Mouse (Mus musculus) G1E (cell line): Measurements from ENCODE around the gene Sorbs1. TPM values are rescaled to one million over a fixed set of nuclear protein-coding genes. Genes with fewer than 3 reads are reported as not detected.

Source experiments
- ATAC-seq: 2 replicates; pipeline ENCODE4 v1.8.0; 2016; ENCODE audit warnings: mild to moderate bottlenecking; ENCODE audit not compliant: insufficient number of reproducible peaks, poor library complexity, low FRiP score, severe bottlenecking; ENCODE audit errors: extremely low read depth
- DNase-seq: peaks from one replicate; pipeline ENCODE4 v3.0.0; 2012; ENCODE audit warnings: low spot score
- H3K27me3 ChIP-seq: 2 replicates; pipeline ENCODE4 v1.6.1; 2012; ENCODE audit warnings: mild to moderate bottlenecking, low read length, inconsistent platforms; ENCODE audit not compliant: insufficient read depth
- H3K36me3 ChIP-seq: replicated peaks from 2 replicates; pipeline ENCODE3; 2012; ENCODE audit warnings: mild to moderate bottlenecking, inconsistent platforms
- H3K4me1 ChIP-seq: 2 replicates; pipeline ENCODE4 v1.6.1; 2012; ENCODE audit warnings: low read depth, low read length, inconsistent platforms, mixed read lengths; ENCODE audit not compliant: insufficient read depth
- H3K4me3 ChIP-seq: 2 replicates; pipeline ENCODE4 v1.5.1; 2012; ENCODE audit warnings: low read depth, mild to moderate bottlenecking, inconsistent platforms, low read length, moderate library complexity, mixed read lengths
- H3K9me3 ChIP-seq: replicated peaks from 2 replicates; pipeline ENCODE4 v1.6.1; 2012; ENCODE audit warnings: inconsistent platforms
- CTCF ChIP-seq: IDR thresholded peaks from 2 replicates; pipeline ENCODE4 v1.5.1; 2012; ENCODE audit warnings: low read depth, low read length, inconsistent platforms, mixed read lengths
- GATA1 ChIP-seq: IDR thresholded peaks from 2 replicates; pipeline ENCODE4 v1.6.1; 2012; ENCODE audit warnings: borderline replicate concordance, low read length, inconsistent platforms, mixed read lengths
- GATA2 ChIP-seq: IDR thresholded peaks from 2 replicates; pipeline ENCODE4 v1.6.1; 2012; ENCODE audit warnings: low read depth, low read length, inconsistent platforms, borderline replicate concordance
- POLR2AphosphoS5 ChIP-seq: IDR thresholded peaks from 2 replicates; pipeline ENCODE4 v1.6.1; 2012; ENCODE audit warnings: low read depth, low read length, inconsistent platforms; ENCODE audit not compliant: insufficient replicate concordance
- TAL1 ChIP-seq: conservative IDR thresholded peaks from 2 replicates; pipeline ENCODE4 v1.6.1; 2012; ENCODE audit warnings: low read depth, low read length, inconsistent platforms, mixed read lengths
- polyA plus RNA-seq: library from polyadenylated mRNA; stranded (reverse); fragments of >175 nt; gene quantifications from 2 replicates; pipeline ENCODE4 v1.2.3, GENCODE M21; 2012
- total RNA-seq, 2 experiments: library from RNA; stranded (forward) in 1 of 2; stranded (reverse) in 1 of 2; fragments of 200-1000 nt in 1 of 2; fragments of >200 nt in 1 of 2; fragmentation: Nextera tagmentation in 1 of 2; gene quantifications; 2 replicates each; pipeline ENCODE4 v1.2.3; 2014 to 2017

Sorbs1 gene
- total and polyA plus RNA-seq, 3 experiments = 9.2 to 64.2 (median 19.2) TPM

- H3K36me3 ChIP-seq = peaks cover 26% of the 10 kb centered on the region
- DNase-seq = no peak
- no peaks in the 10 kb centered on the region for H3K4me1 ChIP-seq
- no peak overlapping the region for H3K4me3 ChIP-seq
- ATAC-seq = no peak
- H3K27me3 ChIP-seq = no peaks in the 10 kb centered on the region
- no peaks in the 10 kb centered on the region for H3K9me3 ChIP-seq
- no peak for TF ChIP-seq TAL1
- no peak for TF ChIP-seq CTCF
- TF ChIP-seq POLR2AphosphoS5 = no peak
- no peak for TF ChIP-seq GATA2
- no peak for TF ChIP-seq GATA1
Measured at GRCm38 (mm10) chr19:40414386-40414785, 99.2 kb downstream of the Sorbs1 start.

DNA sequence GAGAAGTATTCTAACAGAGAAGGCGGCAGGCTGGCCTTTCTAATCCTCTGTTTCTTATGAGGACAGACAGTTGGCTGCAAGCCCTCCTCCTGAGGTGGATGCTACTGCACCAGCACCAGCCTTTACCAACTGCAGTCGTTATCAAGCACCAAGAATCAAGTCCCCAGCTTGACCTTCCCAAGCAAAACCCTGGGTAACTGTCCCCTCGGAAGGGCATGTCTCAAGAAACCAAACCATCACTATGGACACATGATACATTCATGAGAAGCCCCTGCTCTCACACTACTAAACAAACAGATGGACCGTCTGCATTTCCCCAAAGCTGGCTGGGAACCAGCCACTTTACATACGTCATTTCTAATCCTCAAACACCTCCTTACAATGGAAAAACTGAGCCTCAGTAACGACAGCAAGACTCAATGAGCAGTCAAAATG, 102.2 kb downstream of the Sorbs1 start:
- DNase-seq (no peak), ATAC-seq (no peak)
- TF ChIP-seq POLR2AphosphoS5 (no peak), TAL1 (no peak), GATA2 (no peak), CTCF (no peak), GATA1 (no peak)
- no peak overlapping the region for H3K4me3 ChIP-seq
- H3K9me3 ChIP-seq = no peaks in the 10 kb centered on the region
- H3K4me1 ChIP-seq = no peaks in the 10 kb centered on the region
- no peaks in the 10 kb centered on the region for H3K27me3 ChIP-seq
- H3K36me3 ChIP-seq = peaks cover 21% of the 10 kb centered on the region

DNA sequence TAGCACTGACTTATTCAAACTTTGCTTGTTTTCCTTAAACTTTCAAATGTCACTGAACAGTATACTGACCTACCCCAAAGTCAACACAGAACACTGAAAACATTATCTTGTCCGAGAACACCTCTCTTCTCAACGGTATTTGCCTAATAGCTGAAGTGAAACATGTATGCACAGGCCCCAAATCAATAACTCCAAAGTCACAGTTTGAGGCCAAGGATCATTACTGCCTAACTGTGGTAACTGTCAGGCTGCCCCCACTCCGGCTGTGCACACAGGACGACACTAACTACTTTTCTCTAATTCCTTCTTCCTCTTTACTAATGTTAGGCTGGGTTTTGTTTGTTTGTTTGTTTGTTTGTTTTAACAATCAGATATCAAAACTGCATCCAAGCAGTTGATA, 103.1 kb downstream of the Sorbs1 start:
- Histone ChIP-seq H3K36me3 (peaks cover 25% of the 10 kb centered on the region), H3K9me3 (no peaks in the 10 kb centered on the region), H3K27me3 (no peaks in the 10 kb centered on the region), H3K4me1 (no peaks in the 10 kb centered on the region), H3K4me3 (no peak overlapping the region)
- TF ChIP-seq CTCF (no peak), GATA2 (no peak), POLR2AphosphoS5 (no peak), GATA1 (no peak), TAL1 (no peak)
- no peak for ATAC-seq
- no peak for DNase-seq

DNA sequence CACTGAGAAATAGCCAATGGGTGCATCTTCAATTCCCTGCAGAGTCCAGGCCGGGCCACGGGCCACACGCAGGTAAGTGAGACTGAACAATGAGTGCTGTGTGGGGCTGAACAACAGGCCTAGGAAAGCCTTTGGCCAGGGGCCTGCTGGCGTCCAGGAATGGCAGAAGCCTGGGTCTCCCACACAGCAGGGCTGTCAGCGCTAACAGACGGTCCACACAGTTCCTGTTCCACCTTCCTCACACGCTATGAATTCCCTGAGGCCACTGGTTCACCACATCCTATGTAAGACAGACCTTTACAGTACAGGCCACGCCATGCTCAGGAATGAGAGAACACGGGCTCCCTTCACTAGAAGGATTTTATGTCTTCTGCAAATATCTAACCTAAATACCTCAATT, 103.5 kb downstream of the Sorbs1 start:
- Histone ChIP-seq H3K27me3 (no peaks in the 10 kb centered on the region), H3K9me3 (no peaks in the 10 kb centered on the region), H3K4me1 (no peaks in the 10 kb centered on the region), H3K4me3 (no peak overlapping the region), H3K36me3 (peaks cover 29% of the 10 kb centered on the region)
- no peak for ATAC-seq
- no peak for TF ChIP-seq CTCF
- TF ChIP-seq POLR2AphosphoS5 = no peak
- TF ChIP-seq TAL1 = no peak
- no peak for TF ChIP-seq GATA1
- no peak for DNase-seq

- no peak for ATAC-seq
- Histone ChIP-seq H3K9me3 (no peaks in the 10 kb centered on the region), H3K4me1 (no peaks in the 10 kb centered on the region), H3K4me3 (no peak overlapping the region), H3K27me3 (no peaks in the 10 kb centered on the region), H3K36me3 (peaks cover 30% of the 10 kb centered on the region)
- TF ChIP-seq CTCF (no peak), POLR2AphosphoS5 (no peak), TAL1 (no peak), GATA2 (no peak), GATA1 (no peak)
- no peak for DNase-seq
Measured at GRCm38 (mm10) chr19:40409500-40410035, 104.0 kb downstream of the Sorbs1 start.

DNA sequence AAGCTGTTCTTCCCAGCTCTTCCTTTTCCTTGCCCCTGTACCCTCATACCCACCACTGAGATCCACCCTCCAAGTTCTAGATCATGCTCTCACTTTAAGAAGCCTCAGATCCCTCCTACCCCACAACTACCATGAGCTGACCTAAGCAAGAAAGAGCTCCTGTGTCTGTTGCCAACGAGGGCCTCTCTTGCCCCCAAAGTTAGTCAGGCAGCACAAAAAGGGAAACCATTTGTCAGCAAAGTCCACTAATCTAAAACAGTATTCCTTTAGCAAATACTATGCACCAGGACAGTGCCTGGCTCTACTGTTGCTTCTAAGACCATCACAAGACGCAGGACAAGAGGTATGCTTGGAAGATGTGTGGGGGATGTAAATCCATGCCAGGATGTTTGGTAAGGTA, 106.4 kb downstream of the Sorbs1 start:
- Histone ChIP-seq H3K4me1 (no peaks in the 10 kb centered on the region), H3K27me3 (no peaks in the 10 kb centered on the region), H3K9me3 (no peaks in the 10 kb centered on the region), H3K4me3 (no peak overlapping the region), H3K36me3 (peaks cover 25% of the 10 kb centered on the region)
- ATAC-seq (no peak), DNase-seq (no peak)
- TF ChIP-seq GATA1 (no peak), TAL1 (no peak), CTCF (no peak), GATA2 (no peak), POLR2AphosphoS5 (no peak)
